10 mouse cellular contexts compared by ENCODE assay signal in the genomic region with DNA sequence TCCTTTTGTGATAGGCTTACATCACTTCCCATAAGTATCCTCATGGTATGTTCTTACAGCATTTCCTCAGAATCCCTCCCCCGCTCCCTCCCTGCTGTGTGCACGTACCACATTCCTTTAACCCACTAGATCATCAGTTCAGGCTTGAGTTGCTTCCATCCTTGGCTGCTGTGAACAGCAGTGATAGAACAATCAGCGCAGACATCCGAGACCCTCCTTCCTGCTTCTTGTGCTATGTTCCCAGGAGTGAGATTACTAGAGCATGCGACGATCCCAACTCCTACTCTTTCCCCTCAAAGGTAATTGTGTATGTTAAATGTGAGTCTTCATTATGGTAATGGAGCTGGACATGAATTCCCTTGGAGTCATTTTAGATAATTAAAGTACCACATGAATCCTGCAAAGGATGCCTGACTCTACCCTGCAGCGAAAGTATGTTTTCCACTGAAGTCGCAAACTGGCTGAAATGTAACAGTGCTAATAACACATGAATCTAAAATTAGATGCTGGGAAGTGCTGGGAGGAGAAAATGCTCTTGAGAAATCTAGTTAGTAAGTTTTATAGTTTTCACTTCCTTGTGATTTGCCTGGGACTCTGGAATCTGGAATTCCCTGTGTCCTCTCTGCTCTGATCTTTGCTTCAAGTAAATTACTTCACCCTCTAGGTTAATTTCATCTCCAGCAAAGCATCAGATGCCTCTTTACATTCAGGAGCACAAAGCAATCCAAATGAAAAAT. TPM values are rescaled to one million over a fixed set of nuclear protein-coding genes. Genes with fewer than 3 reads are reported as not detected.
DNase-seq lines count a peak whose midpoint lies in the region; ATAC-seq lines count a peak whose summit lies in the region.
"Had no signal": no experiment of that assay in that cellular context is flagged by ENCODE, and none has a peak within 500 bp of the region (broad histone marks: within the 10 kb centered on the region; RNA-seq: fewer than 3 reads in every experiment).

No protein-coding gene starts in this region.

- no peaks in the 10 kb centered on the region for H3K36me3 ChIP-seq in intestine, embryonic 16.5 days (ENCODE audit: control insufficient read depth, insufficient read depth, low read length)
- H3K36me3 ChIP-seq in intestine, embryonic 15.5 days = no peaks in the 10 kb centered on the region
- no peaks in the 10 kb centered on the region for H3K36me3 ChIP-seq in embryonic facial prominence, embryonic 11.5 days (replicated peaks; ENCODE audit: control insufficient read depth, insufficient read depth, low read depth, low read length)
- no peaks in the 10 kb centered on the region for H3K36me3 ChIP-seq in forebrain, embryonic 10.5 days (replicated peaks)

- DNase-seq in Muller cell, postnatal 12 days (ENCODE audit: inconsistent ontology term) = peak; percentile 88
- peak; percentile 41 for DNase-seq in embryonic facial prominence, embryonic 11.5 days (ENCODE audit: low spot score)
- no peak for DNase-seq in right cerebral cortex, postnatal 36 days (ENCODE audit: low spot score in 2 of 2)
- no peak for DNase-seq in right cerebral cortex, postnatal 14 days
- no peak for DNase-seq in forebrain, embryonic 10.5 days (ENCODE audit: extremely low spot score, low spot score)
- DNase-seq: adrenal gland, postnatal 14 days had no signal

- WGBS in intestine, embryonic 16.5 days = 49% methylated on average over 8 of the region's 8 CpGs
- 56% methylated on average over 8 of the region's 8 CpGs for WGBS in intestine, embryonic 15.5 days
- WGBS in embryonic facial prominence, embryonic 11.5 days = 34% methylated on average over 8 of the region's 8 CpGs
- 57% methylated on average over 8 of the region's 8 CpGs for WGBS in forebrain, embryonic 10.5 days

- no peak overlapping the region for H3K4me2 ChIP-seq in intestine, embryonic 16.5 days (ENCODE audit: low read depth, low read length)
- no peak overlapping the region for H3K4me2 ChIP-seq in intestine, embryonic 15.5 days (replicated peaks)
- no peak overlapping the region for H3K4me2 ChIP-seq in embryonic facial prominence, embryonic 11.5 days (ENCODE audit: low read depth, low read length)

- no peaks in the 10 kb centered on the region for H3K27me3 ChIP-seq in intestine, embryonic 16.5 days (replicated peaks; ENCODE audit: control insufficient read depth, insufficient read depth, low read length)
- H3K27me3 ChIP-seq in intestine, embryonic 15.5 days (replicated peaks) = no peaks in the 10 kb centered on the region
- no peaks in the 10 kb centered on the region for H3K27me3 ChIP-seq in embryonic facial prominence, embryonic 11.5 days (ENCODE audit: control insufficient read depth, insufficient read depth, low read length)
- no peaks in the 10 kb centered on the region for H3K27me3 ChIP-seq in forebrain, embryonic 10.5 days (ENCODE audit: poor library complexity, severe bottlenecking)

- no peaks in the 10 kb centered on the region for H3K9me3 ChIP-seq in intestine, embryonic 16.5 days (ENCODE audit: control insufficient read depth, low read length)
- no peaks in the 10 kb centered on the region for H3K9me3 ChIP-seq in intestine, embryonic 15.5 days
- H3K9me3 ChIP-seq in embryonic facial prominence, embryonic 11.5 days (replicated peaks; ENCODE audit: control insufficient read depth, low read length) = no peaks in the 10 kb centered on the region
- no peaks in the 10 kb centered on the region for H3K9me3 ChIP-seq in forebrain, embryonic 10.5 days

- peak; percentile 79; the same call in 1 of the 2 replicates for ATAC-seq in intestine, embryonic 16.5 days
- ATAC-seq in intestine, embryonic 15.5 days = no peak
- peak; percentile 44; the same call in 1 of the 2 replicates for ATAC-seq in embryonic facial prominence, embryonic 11.5 days (replicated peaks; ENCODE audit: insufficient number of reproducible peaks, low FRiP score, low TSS enrichment, low read depth)
- ATAC-seq in megakaryocyte, adult 5-6 weeks (ENCODE audit: poor library complexity, severe bottlenecking) = peak; percentile 25; the same call in 1 of the 2 replicates

- H3K27ac ChIP-seq in intestine, embryonic 16.5 days (ENCODE audit: low read length) = no peak overlapping the region
- H3K27ac ChIP-seq in intestine, embryonic 15.5 days = no peak overlapping the region
- H3K27ac ChIP-seq in embryonic facial prominence, embryonic 11.5 days (replicated peaks; ENCODE audit: low read depth, low read length) = no peak overlapping the region
- no peak overlapping the region for H3K27ac ChIP-seq in forebrain, embryonic 10.5 days

- H3K4me3 ChIP-seq in intestine, embryonic 16.5 days (ENCODE audit: low read length) = no peak overlapping the region
- H3K4me3 ChIP-seq in intestine, embryonic 15.5 days (replicated peaks) = no peak overlapping the region
- no peak overlapping the region for H3K4me3 ChIP-seq in embryonic facial prominence, embryonic 11.5 days (ENCODE audit: low read depth, low read length)
- H3K4me3 ChIP-seq in forebrain, embryonic 10.5 days = no peak overlapping the region
- H3K4me3 ChIP-seq: myocyte had no signal

- 0 out of 2 replicates have a peak, but pooled peaks cover 4% of the 10 kb centered on the region for H3K4me1 ChIP-seq in intestine, embryonic 16.5 days (ENCODE audit: control insufficient read depth, insufficient read depth, low read length)
- 0 out of 2 replicates have a peak, but pooled peaks cover 2% of the 10 kb centered on the region for H3K4me1 ChIP-seq in intestine, embryonic 15.5 days (replicated peaks)
- no peaks in the 10 kb centered on the region for H3K4me1 ChIP-seq in embryonic facial prominence, embryonic 11.5 days (ENCODE audit: control insufficient read depth, insufficient read depth, low read length)
- peaks cover 11% of the 10 kb centered on the region for H3K4me1 ChIP-seq in forebrain, embryonic 10.5 days

- H3K9ac ChIP-seq in intestine, embryonic 16.5 days (ENCODE audit: low read depth, low read length) = no peak overlapping the region
- H3K9ac ChIP-seq in intestine, embryonic 15.5 days = no peak overlapping the region
- H3K9ac ChIP-seq in embryonic facial prominence, embryonic 11.5 days (replicated peaks; ENCODE audit: low read length) = no peak overlapping the region

RNA-seq across cellular contexts. Expression of gene Lyst, which starts 13.6 kb away (rescaled TPM):
- 2.0 and 3.0 TPM in 2 replicates for polyA plus RNA-seq in intestine, embryonic 16.5 days (2015; fragmentation: Nextera tagmentation; extraction: Ambion mirVana)
- polyA plus RNA-seq in intestine, embryonic 15.5 days (2015; fragmentation: Nextera tagmentation; extraction: Ambion mirVana) = 2.8 TPM in 2 replicates
- 1.6 and 2.3 TPM in 2 replicates for polyA plus RNA-seq in embryonic facial prominence, embryonic 11.5 days (2014; fragmentation: Nextera tagmentation; extraction: Ambion mirVana)
- total RNA-seq in megakaryocyte, adult 5-6 weeks (2015) = 166 and 194 TPM in 2 replicates
- total RNA-seq in megakaryocyte, adult 5-6 weeks (2017) = 188 and 200 TPM in 2 replicates
- 2.7 and 3.6 TPM in 2 replicates for polyA plus RNA-seq in forebrain, embryonic 10.5 days (2016; fragmentation: Nextera tagmentation; extraction: Ambion mirVana)

Comparison
In these comparisons a context has a peak if more than half of its experiments do, and no peak if none do; other contexts are left out.
1. DNase-seq: peak in Muller cell, postnatal 12 days (single experiment) and embryonic facial prominence, embryonic 11.5 days (single experiment); none in right cerebral cortex, postnatal 36 days (0 of 2), right cerebral cortex, postnatal 14 days (single experiment) and forebrain, embryonic 10.5 days (single experiment).